Mouse (Mus musculus): Measurements from ENCODE around the gene Ubqln4. TPM values are rescaled to one million over a fixed set of nuclear protein-coding genes. Genes with fewer than 3 reads are reported as not detected.

Ubqln4 gene
- polyA plus RNA-seq, 2 experiments: 17.9 to 22.7 TPM

- DNase-seq (ENCODE audit: low read depth in 3 of 3, low spot score in 3 of 3) (no peak), ATAC-seq (ENCODE audit: insufficient read depth) (no peak)
- no peaks in the 10 kb centered on the region for H3K36me3 ChIP-seq (replicated peaks; ENCODE audit: control insufficient read depth, insufficient read depth, low read depth)
- H3K9me3 ChIP-seq (ENCODE audit: control insufficient read depth, low read length): no peaks in the 10 kb centered on the region
- H3K27ac ChIP-seq: no peak overlapping the region
- no peaks in the 10 kb centered on the region for H3K27me3 ChIP-seq (ENCODE audit: control insufficient read depth, insufficient read depth, low read length)
- WGBS (ENCODE audit: insufficient replicate concordance): 75% methylated on average over 4 of the region's 4 CpGs
- no peak overlapping the region for H3K4me3 ChIP-seq (ENCODE audit: insufficient read depth in 1 of 2, low read depth in 2 of 2, low read length in 2 of 2)
- H3K9ac ChIP-seq (replicated peaks): no peak overlapping the region
- peaks cover 3 to 11% of the 10 kb centered on the region in 2 experiments; a peak in 3 of 4 replicates for H3K4me1 ChIP-seq (replicated peaks; ENCODE audit: control insufficient read depth in 2 of 2, insufficient read depth in 2 of 2, low read length in 1 of 2)
- TF ChIP-seq CTCF (IDR thresholded peaks at IDR 0.05; ENCODE audit: low read depth) (no peak), EP300 (IDR thresholded peaks at IDR 0.05; ENCODE audit: low read depth) (no peak)
- H3K4me2 ChIP-seq (ENCODE audit: low read depth): no peak overlapping the region
Measured at GRCm38 (mm10) chr3:88518411-88518810, 35.1 kb upstream of the Ubqln4 start.

GRCm38 (mm10) chr3:88520078-88520477 lies 33.5 kb upstream of the Ubqln4 start:
- Histone ChIP-seq H3K36me3 (replicated peaks; ENCODE audit: control insufficient read depth, insufficient read depth, low read depth) (no peaks in the 10 kb centered on the region), H3K27me3 (ENCODE audit: control insufficient read depth, insufficient read depth, low read length) (no peaks in the 10 kb centered on the region), H3K9ac (replicated peaks) (no peak overlapping the region), H3K9me3 (ENCODE audit: control insufficient read depth, low read length) (no peaks in the 10 kb centered on the region), H3K27ac (no peak overlapping the region), H3K4me1 (replicated peaks; ENCODE audit: control insufficient read depth in 2 of 2, insufficient read depth in 2 of 2, low read length in 1 of 2) (no peaks in the 10 kb centered on the region; a peak in 1 of 4 replicates), H3K4me2 (ENCODE audit: low read depth) (no peak overlapping the region), H3K4me3 (ENCODE audit: insufficient read depth in 1 of 2, low read depth in 2 of 2, low read length in 2 of 2) (no peak overlapping the region)
- no peak for ATAC-seq (ENCODE audit: insufficient read depth)
- DNase-seq (ENCODE audit: low read depth in 3 of 3, low spot score in 3 of 3): no peak
- WGBS (ENCODE audit: insufficient replicate concordance): 67% methylated on average over 2 of the region's 2 CpGs
- TF ChIP-seq CTCF (IDR thresholded peaks at IDR 0.05; ENCODE audit: low read depth) (no peak), EP300 (IDR thresholded peaks at IDR 0.05; ENCODE audit: low read depth) (no peak)

- Histone ChIP-seq H3K4me3 (ENCODE audit: insufficient read depth in 1 of 2, low read depth in 2 of 2, low read length in 2 of 2) (no peak overlapping the region), H3K9me3 (ENCODE audit: control insufficient read depth, low read length) (no peaks in the 10 kb centered on the region), H3K27me3 (ENCODE audit: control insufficient read depth, insufficient read depth, low read length) (no peaks in the 10 kb centered on the region), H3K4me2 (ENCODE audit: low read depth) (no peak overlapping the region), H3K27ac (no peak overlapping the region), H3K36me3 (replicated peaks; ENCODE audit: control insufficient read depth, insufficient read depth, low read depth) (no peaks in the 10 kb centered on the region), H3K4me1 (replicated peaks; ENCODE audit: control insufficient read depth in 2 of 2, insufficient read depth in 2 of 2, low read length in 1 of 2) (no peaks in the 10 kb centered on the region), H3K9ac (replicated peaks) (no peak overlapping the region)
- DNase-seq (ENCODE audit: low read depth in 3 of 3, low spot score in 3 of 3) (no peak), ATAC-seq (ENCODE audit: insufficient read depth) (no peak)
- no peak for TF ChIP-seq CTCF (IDR thresholded peaks at IDR 0.05; ENCODE audit: low read depth)
- no peak for TF ChIP-seq EP300 (IDR thresholded peaks at IDR 0.05; ENCODE audit: low read depth)
- WGBS (ENCODE audit: insufficient replicate concordance): 77% methylated on average over 6 of the region's 6 CpGs
Measured at GRCm38 (mm10) chr3:88521156-88521555, 32.4 kb upstream of the Ubqln4 start.

GRCm38 (mm10) chr3:88521803-88522331 lies 31.7 kb upstream of the Ubqln4 start:
- WGBS (ENCODE audit: insufficient replicate concordance): 10% methylated on average over 9 of the region's 9 CpGs
- no peak overlapping the region for H3K4me2 ChIP-seq (ENCODE audit: low read depth)
- H3K9ac ChIP-seq (replicated peaks): no peak overlapping the region
- no peaks in the 10 kb centered on the region for H3K36me3 ChIP-seq (replicated peaks; ENCODE audit: control insufficient read depth, insufficient read depth, low read depth)
- no peak overlapping the region for H3K4me3 ChIP-seq (ENCODE audit: insufficient read depth in 1 of 2, low read depth in 2 of 2, low read length in 2 of 2)
- no peaks in the 10 kb centered on the region for H3K4me1 ChIP-seq (replicated peaks; ENCODE audit: control insufficient read depth in 2 of 2, insufficient read depth in 2 of 2, low read length in 1 of 2)
- ATAC-seq (ENCODE audit: insufficient read depth): peak; percentile 9; the same call in 1 of the 2 replicates
- no peaks in the 10 kb centered on the region for H3K27me3 ChIP-seq (ENCODE audit: control insufficient read depth, insufficient read depth, low read length)
- TF ChIP-seq CTCF (IDR thresholded peaks at IDR 0.05; ENCODE audit: low read depth): peak; percentile 99
- TF ChIP-seq EP300 (IDR thresholded peaks at IDR 0.05; ENCODE audit: low read depth): no peak
- H3K27ac ChIP-seq: no peak overlapping the region
- peak in 1 of 3 experiments; percentile 56 for DNase-seq (ENCODE audit: low read depth in 3 of 3, low spot score in 3 of 3)
- no peaks in the 10 kb centered on the region for H3K9me3 ChIP-seq (ENCODE audit: control insufficient read depth, low read length)

GRCm38 (mm10) chr3:88523027-88523426 lies 30.5 kb upstream of the Ubqln4 start:
- H3K4me1 ChIP-seq (replicated peaks; ENCODE audit: control insufficient read depth in 2 of 2, insufficient read depth in 2 of 2, low read length in 1 of 2): no peaks in the 10 kb centered on the region; a peak in 1 of 4 replicates
- TF ChIP-seq CTCF (IDR thresholded peaks at IDR 0.05; ENCODE audit: low read depth) (no peak), EP300 (IDR thresholded peaks at IDR 0.05; ENCODE audit: low read depth) (no peak)
- WGBS (ENCODE audit: insufficient replicate concordance): 72% methylated on average over 8 of the region's 8 CpGs
- no peak for DNase-seq (ENCODE audit: low read depth in 3 of 3, low spot score in 3 of 3)
- H3K36me3 ChIP-seq (replicated peaks; ENCODE audit: control insufficient read depth, insufficient read depth, low read depth): no peaks in the 10 kb centered on the region
- no peak overlapping the region for H3K4me3 ChIP-seq (ENCODE audit: insufficient read depth in 1 of 2, low read depth in 2 of 2, low read length in 2 of 2)
- H3K9ac ChIP-seq (replicated peaks): no peak overlapping the region
- no peak overlapping the region for H3K27ac ChIP-seq
- H3K27me3 ChIP-seq (ENCODE audit: control insufficient read depth, insufficient read depth, low read length): no peaks in the 10 kb centered on the region
- no peak for ATAC-seq (ENCODE audit: insufficient read depth)
- H3K9me3 ChIP-seq (ENCODE audit: control insufficient read depth, low read length): no peaks in the 10 kb centered on the region
- H3K4me2 ChIP-seq (ENCODE audit: low read depth): no peak overlapping the region

Data from liver, embryonic 14.5 days (tissue).